Comparison of ENCODE assay signal across 8 mouse cellular contexts in genomic region chr5:64610146-64610545, GRCm38 (mm10).
DNase-seq lines count a peak whose midpoint lies in the region; ATAC-seq lines count a peak whose summit lies in the region.

No protein-coding gene starts in this region.

- H3K4me3 ChIP-seq in heart, embryonic 12.5 days, result no peak overlapping the region
- H3K4me3 ChIP-seq in midbrain, embryonic 12.5 days, result no peak overlapping the region
- H3K4me3 ChIP-seq in midbrain, embryonic 15.5 days, result no peak overlapping the region
- H3K4me3 ChIP-seq in stomach, embryonic 14.5 days (ENCODE audit: low read depth, low read length), result no peak overlapping the region

- no peaks in the 10 kb centered on the region; the same call in 1 of the 2 replicates for H3K9me3 ChIP-seq in heart, embryonic 12.5 days (replicated peaks)
- H3K9me3 ChIP-seq in midbrain, embryonic 12.5 days, result no peaks in the 10 kb centered on the region
- H3K9me3 ChIP-seq in midbrain, embryonic 15.5 days, result no peaks in the 10 kb centered on the region
- H3K9me3 ChIP-seq in stomach, embryonic 14.5 days (ENCODE audit: control insufficient read depth, low read depth, low read length), result no peaks in the 10 kb centered on the region

- H3K4me1 ChIP-seq in heart, embryonic 12.5 days (replicated peaks), result peaks cover 18% of the 10 kb centered on the region
- H3K4me1 ChIP-seq in midbrain, embryonic 12.5 days, result peaks cover 13% of the 10 kb centered on the region
- H3K4me1 ChIP-seq in midbrain, embryonic 15.5 days, result peaks cover 9% of the 10 kb centered on the region
- peaks cover 17% of the 10 kb centered on the region for H3K4me1 ChIP-seq in stomach, embryonic 14.5 days (ENCODE audit: control insufficient read depth, insufficient read depth, low read length)

- H3K4me2 ChIP-seq in heart, embryonic 12.5 days, result peak overlapping the region; percentile 40
- peak overlapping the region; percentile 15 for H3K4me2 ChIP-seq in midbrain, embryonic 12.5 days (replicated peaks)
- H3K4me2 ChIP-seq in midbrain, embryonic 15.5 days, result no peak overlapping the region
- H3K4me2 ChIP-seq in stomach, embryonic 14.5 days (replicated peaks; ENCODE audit: low read depth, low read length), result 0 out of 2 replicates have a peak overlapping the region, but pooled peaks have one; percentile 6

- peak overlapping the region; percentile 80 for H3K27ac ChIP-seq in heart, embryonic 12.5 days (ENCODE audit: poor library complexity, severe bottlenecking)
- peak overlapping the region; percentile 61 for H3K27ac ChIP-seq in midbrain, embryonic 12.5 days (replicated peaks)
- no peak overlapping the region for H3K27ac ChIP-seq in midbrain, embryonic 15.5 days
- H3K27ac ChIP-seq in stomach, embryonic 14.5 days (ENCODE audit: low read length), result peak overlapping the region; percentile 74

- H3K27me3 ChIP-seq in heart, embryonic 12.5 days (replicated peaks), result no peaks in the 10 kb centered on the region
- no peaks in the 10 kb centered on the region for H3K27me3 ChIP-seq in midbrain, embryonic 12.5 days
- H3K27me3 ChIP-seq in midbrain, embryonic 15.5 days (replicated peaks), result no peaks in the 10 kb centered on the region
- H3K27me3 ChIP-seq in stomach, embryonic 14.5 days (ENCODE audit: control insufficient read depth, insufficient read depth, low read length), result no peaks in the 10 kb centered on the region

- no peaks in the 10 kb centered on the region for H3K36me3 ChIP-seq in heart, embryonic 12.5 days
- no peaks in the 10 kb centered on the region for H3K36me3 ChIP-seq in midbrain, embryonic 12.5 days
- no peaks in the 10 kb centered on the region for H3K36me3 ChIP-seq in midbrain, embryonic 15.5 days (replicated peaks)
- H3K36me3 ChIP-seq in stomach, embryonic 14.5 days (ENCODE audit: control insufficient read depth, insufficient read depth, low read length), result no peaks in the 10 kb centered on the region

- 15% methylated on average over 3 of the region's 3 CpGs for WGBS in heart, embryonic 12.5 days
- WGBS in midbrain, embryonic 12.5 days, result 6% methylated on average over 3 of the region's 3 CpGs
- WGBS in midbrain, embryonic 15.5 days, result 8% methylated on average over 3 of the region's 3 CpGs
- 13% methylated on average over 3 of the region's 3 CpGs for WGBS in stomach, embryonic 14.5 days

- ATAC-seq in heart, embryonic 12.5 days (ENCODE audit: insufficient number of reproducible peaks, low FRiP score), result no peak
- ATAC-seq in midbrain, embryonic 12.5 days (ENCODE audit: low FRiP score, low read depth), result peak; percentile 48
- no peak for ATAC-seq in midbrain, embryonic 15.5 days (replicated peaks)
- peak; percentile 27 to 58; a peak in 3 of 4 replicates for ATAC-seq in hematopoietic stem cell, adult 5-6 weeks (replicated peaks in 1 of 2; ENCODE audit: insufficient read depth in 1 of 2, low FRiP score in 2 of 2, low TSS enrichment in 1 of 2, low read depth in 1 of 2, poor library complexity in 2 of 2, severe bottlenecking in 2 of 2)
- ATAC-seq in stomach, embryonic 14.5 days (ENCODE audit: insufficient number of reproducible peaks, insufficient read depth, low FRiP score, low read depth), result peak; percentile 62; the same call in 1 of the 2 replicates

- 0 out of 2 replicates have a peak overlapping the region, but pooled peaks have one; percentile 42 for H3K9ac ChIP-seq in heart, embryonic 12.5 days
- H3K9ac ChIP-seq in midbrain, embryonic 12.5 days (replicated peaks), result no peak overlapping the region; the same call in 1 of the 2 replicates
- H3K9ac ChIP-seq in midbrain, embryonic 15.5 days, result no peak overlapping the region
- no peak overlapping the region for H3K9ac ChIP-seq in stomach, embryonic 14.5 days (replicated peaks; ENCODE audit: low read depth, low read length)

- no peak for DNase-seq in heart, adult 9 months (ENCODE audit: low spot score in 2 of 2)
- no peak for DNase-seq in right cerebral cortex, adult 2 months (ENCODE audit: low spot score in 2 of 2)
- no peak for DNase-seq in cerebellum, adult 11-12 months

Comparison
In these comparisons a context has a peak if more than half of its experiments do, and no peak if none do; other contexts are left out.
1. ATAC-seq: peak in midbrain, embryonic 12.5 days (single experiment), hematopoietic stem cell, adult 5-6 weeks (2 of 2) and stomach, embryonic 14.5 days (single experiment); none in heart, embryonic 12.5 days (single experiment) and midbrain, embryonic 15.5 days (single experiment).